Mouse (Mus musculus) forebrain, postnatal 0 days (tissue): ENCODE measurements around the gene Ralgps2. TPM values are rescaled to one million over a fixed set of nuclear protein-coding genes. Genes with fewer than 3 reads are reported as not detected.

Source experiments
- ATAC-seq: fragments of 200-750 bp; cut with Nextera tagmentation; 2 replicates; pipeline ENCODE4 v1.8.0; 2017; ENCODE audit warnings: mild to moderate bottlenecking, moderate library complexity
- DNase-seq: peaks from one replicate; pipeline ENCODE4 v3.0.0-alpha.2; 2015
- H3K27ac ChIP-seq: fragments of 300-500 bp; sonication (generic); 2 replicates; pipeline ENCODE4 v1.5.1; 2014; ENCODE audit warnings: low read depth, mild to moderate bottlenecking, antibody characterized with exemption, low read length, moderate library complexity, mixed read lengths
- H3K27me3 ChIP-seq: fragments of 300-500 bp; sonication (generic); 2 replicates; pipeline ENCODE4 v1.6.1; 2014; ENCODE audit warnings: mild to moderate bottlenecking, low read length, mixed read lengths; ENCODE audit not compliant: insufficient read depth
- H3K36me3 ChIP-seq: fragments of 300-500 bp; sonication (generic); 2 replicates; pipeline ENCODE4 v1.6.1; 2014; ENCODE audit warnings: mild to moderate bottlenecking, moderate library complexity; ENCODE audit not compliant: insufficient read depth
- H3K4me1 ChIP-seq: fragments of 300-500 bp; sonication (generic); 2 replicates; pipeline ENCODE4 v1.6.1; 2014; ENCODE audit warnings: antibody characterized with exemption; ENCODE audit not compliant: insufficient read depth
- H3K4me2 ChIP-seq: fragments of 300-500 bp; sonication (generic); 2 replicates; pipeline ENCODE4 v1.6.1; 2014; ENCODE audit warnings: low read depth, mild to moderate bottlenecking, moderate library complexity
- H3K4me3 ChIP-seq: fragments of 300-500 bp; sonication (generic); 2 replicates; pipeline ENCODE4 v1.5.1; 2014; ENCODE audit warnings: low read depth, low read length, mixed read lengths
- H3K9ac ChIP-seq: fragments of 300-500 bp; sonication (generic); 2 replicates; pipeline ENCODE4 v1.6.1; 2014; ENCODE audit warnings: mild to moderate bottlenecking
- H3K9me3 ChIP-seq: fragments of 300-500 bp; sonication (generic); 2 replicates; pipeline ENCODE4 v1.6.1; 2016; ENCODE audit warnings: low read length
- CTCF ChIP-seq: sonication (generic); IDR thresholded peaks from 2 replicates; pipeline ENCODE4 v1.5.1; 2016; ENCODE audit warnings: antibody characterized with exemption, control low read depth, low read depth
- WGBS: fragments of 180-500 bp; shearing (Covaris S2); extraction: QIAGEN DNeasy Blood & Tissue Kit; methylation state at CpG from one replicate; pipeline ENCODE4 v1.1.7; 2014; 5-methylcytosine and 5-hydroxymethylcytosine counted together
- polyA plus RNA-seq: library from polyadenylated mRNA; unstranded; fragments of >200 nt; fragmentation: Nextera tagmentation; extraction: Ambion mirVana; gene quantifications from 2 replicates; pipeline ENCODE4 v1.2.1, GENCODE M21; 2015
- total RNA-seq: library from RNA; depleted of rRNA; stranded (reverse); fragments of >200 nt; gene quantifications from 2 replicates; pipeline ENCODE4 v1.2.3, GENCODE M21; 2014; rRNA removed

Ralgps2 gene
- total RNA-seq (94.9 and 101 TPM in 2 replicates), polyA plus RNA-seq (59.7 and 85.9 TPM in 2 replicates)

GRCm38 (mm10) chr1:156939251-156940141 is at the start of gene Ralgps2:
TSS of gene Ralgps2 (minus strand) at chr1:156939626.
- DNase-seq (peak; percentile 81), ATAC-seq (peak; percentile 87)
- Histone ChIP-seq H3K9ac (peak within 1 kb of the TSS; percentile 89), H3K9me3 (no peaks in the 10 kb centered on the region), H3K27ac (peak within 1 kb of the TSS; percentile 97), H3K27me3 (no peaks in the 10 kb centered on the region), H3K36me3 (no peaks in the 10 kb centered on the region), H3K4me3 (peak within 1 kb of the TSS; percentile 96), H3K4me1 (peaks cover 13% of the 10 kb centered on the region; the same call in 1 of the 2 replicates), H3K4me2 (peak within 1 kb of the TSS; percentile 82)
- under 1% methylated on average over 75 of the region's 124 CpGs for WGBS
- TF ChIP-seq CTCF, result no peak

- Histone ChIP-seq H3K4me3 (no peak overlapping the region), H3K27ac (no peak overlapping the region), H3K4me1 (peaks cover 9% of the 10 kb centered on the region; the same call in 1 of the 2 replicates), H3K9ac (no peak overlapping the region), H3K27me3 (no peaks in the 10 kb centered on the region), H3K4me2 (no peak overlapping the region), H3K36me3 (no peaks in the 10 kb centered on the region), H3K9me3 (no peaks in the 10 kb centered on the region)
- ATAC-seq, result no peak
- TF ChIP-seq CTCF, result no peak
- DNase-seq, result no peak
- WGBS, result 88% methylated on average over 3 of the region's 3 CpGs
Observed at GRCm38 (mm10) chr1:156987576-156987975, 48.1 kb upstream of the Ralgps2 start.

GRCm38 (mm10) chr1:156986641-156987345 is 47.4 kb upstream of the Ralgps2 start:
- H3K27ac ChIP-seq, result no peak overlapping the region
- no peaks in the 10 kb centered on the region for H3K9me3 ChIP-seq
- H3K4me1 ChIP-seq, result peaks cover 9% of the 10 kb centered on the region; the same call in 1 of the 2 replicates
- no peaks in the 10 kb centered on the region for H3K27me3 ChIP-seq
- no peaks in the 10 kb centered on the region for H3K36me3 ChIP-seq
- H3K4me2 ChIP-seq, result no peak overlapping the region
- no peak for TF ChIP-seq CTCF
- no peak overlapping the region for H3K4me3 ChIP-seq
- 86% methylated on average over 6 of the region's 6 CpGs for WGBS
- DNase-seq (no peak), ATAC-seq (no peak)
- H3K9ac ChIP-seq, result no peak overlapping the region

- no peak for DNase-seq
- Histone ChIP-seq H3K4me1 (peaks cover 9% of the 10 kb centered on the region; the same call in 1 of the 2 replicates), H3K9me3 (no peaks in the 10 kb centered on the region), H3K4me3 (no peak overlapping the region), H3K36me3 (no peaks in the 10 kb centered on the region), H3K27ac (no peak overlapping the region), H3K9ac (no peak overlapping the region), H3K4me2 (no peak overlapping the region), H3K27me3 (no peaks in the 10 kb centered on the region)
- TF ChIP-seq CTCF, result no peak
- WGBS, result 47% methylated on average over 6 of the region's 6 CpGs
- no peak for ATAC-seq
Observed at GRCm38 (mm10) chr1:156985657-156986640, 46.5 kb upstream of the Ralgps2 start.

- no peak overlapping the region for H3K27ac ChIP-seq
- H3K9me3 ChIP-seq, result no peaks in the 10 kb centered on the region
- no peak overlapping the region for H3K9ac ChIP-seq
- no peak overlapping the region for H3K4me3 ChIP-seq
- WGBS, result 68% methylated on average over 14 of the region's 14 CpGs
- H3K36me3 ChIP-seq, result no peaks in the 10 kb centered on the region
- no peaks in the 10 kb centered on the region for H3K27me3 ChIP-seq
- DNase-seq (no peak), ATAC-seq (no peak)
- H3K4me1 ChIP-seq, result no peaks in the 10 kb centered on the region
- TF ChIP-seq CTCF, result no peak
- no peak overlapping the region for H3K4me2 ChIP-seq
Observed at GRCm38 (mm10) chr1:156983009-156983870, 43.8 kb upstream of the Ralgps2 start.
